Mouse (Mus musculus) mesoderm, embryonic 11.5 days (tissue): ENCODE data around the gene Thbd.
A peak's percentile ranks its signal among the peaks of the same experiment; 100 is the strongest.

ENCODE experiments used
- DNase-seq: peaks from one replicate; pipeline ENCODE4 v3.0.0-alpha.2; 2012; ENCODE audit warnings: low read depth, low spot score

The Thbd gene

GRCm38 (mm10) chr2:148425709-148426382 is 17.9 kb upstream of the Thbd start:
- DNase-seq: no peak

- no peak for DNase-seq
These were observed 13.7 kb upstream of the Thbd start for GRCm38 (mm10) chr2:148421706-148422105.

- DNase-seq: no peak
These were observed 13.1 kb upstream of the Thbd start for GRCm38 (mm10) chr2:148421112-148421511.

- no peak for DNase-seq
These were observed 11.8 kb upstream of the Thbd start for GRCm38 (mm10) chr2:148419776-148420175.

- no peak for DNase-seq
These were observed 11.2 kb upstream of the Thbd start for GRCm38 (mm10) chr2:148419151-148419550.

- DNase-seq: no peak
These were observed 1.8 kb upstream of the Thbd start for GRCm38 (mm10) chr2:148409821-148410220.

GRCm38 (mm10) chr2:148409141-148409540 is 1.2 kb upstream of the Thbd start:
- DNase-seq: peak; percentile 72

GRCm38 (mm10) chr2:148408761-148409120 is 753 bp upstream of the Thbd start:
- DNase-seq: peak; percentile 4

GRCm38 (mm10) chr2:148406971-148407869 is 768 bp downstream of the Thbd start:
- peak; percentile 41 for DNase-seq

- peak; percentile 37 for DNase-seq
These were observed 1.6 kb downstream of the Thbd start for GRCm38 (mm10) chr2:148406160-148406970.

GRCm38 (mm10) chr2:148404906-148405305 is 3.1 kb downstream of the Thbd start:
- DNase-seq: no peak

GRCm38 (mm10) chr2:148402227-148402626 is 5.8 kb downstream of the Thbd start:
- no peak for DNase-seq

- no peak for DNase-seq
These were observed 8.9 kb downstream of the Thbd start for GRCm38 (mm10) chr2:148398901-148399685.

GRCm38 (mm10) chr2:148397784-148398100 is 10.2 kb downstream of the Thbd start:
- no peak for DNase-seq

GRCm38 (mm10) chr2:148397015-148397783 is 10.8 kb downstream of the Thbd start:
- no peak for DNase-seq

- no peak for DNase-seq
These were observed 11.8 kb downstream of the Thbd start for GRCm38 (mm10) chr2:148396209-148396608.

GRCm38 (mm10) chr2:148395131-148396051 is 12.6 kb downstream of the Thbd start, which contains the start of gene Sstr4:
Gene Sstr4 (plus strand): TSS chr2:148395344.
- DNase-seq: peak; percentile 31

- no peak for DNase-seq
These were observed 14.1 kb downstream of the Thbd start for GRCm38 (mm10) chr2:148393846-148394245.

- no peak for DNase-seq
These were observed 14.8 kb downstream of the Thbd start for GRCm38 (mm10) chr2:148393149-148393548.
